Comparison of ENCODE assay signal across 10 mouse cellular contexts in genomic region chr13:42245753-42246409, GRCm38 (mm10). TPM values are rescaled to one million over a fixed set of nuclear protein-coding genes. Genes with fewer than 3 reads are reported as not detected.
DNase-seq lines count a peak whose midpoint lies in the region; ATAC-seq and TF ChIP-seq lines count a peak whose summit lies in the region.
"Had no signal": no experiment of that assay in that cellular context is flagged by ENCODE, and none has a peak within 500 bp of the region (broad histone marks: within the 10 kb centered on the region; RNA-seq: fewer than 3 reads in every experiment).

No protein-coding gene starts in this region.

- no peaks in the 10 kb centered on the region for H3K9me3 ChIP-seq in liver, postnatal 0 days (ENCODE audit: low read length)

- H3K36me3 ChIP-seq in liver, postnatal 0 days (replicated peaks; ENCODE audit: insufficient read depth, low read length) = no peaks in the 10 kb centered on the region

- no peaks in the 10 kb centered on the region for H3K27me3 ChIP-seq in liver, postnatal 0 days (ENCODE audit: insufficient read depth, low read length)

- H3K4me2 ChIP-seq in liver, postnatal 0 days (ENCODE audit: low read depth, low read length) = peak overlapping the region; percentile 48
- H3K4me2 ChIP-seq: lung, embryonic 14.5 days had no signal

- no peak for TF ChIP-seq CTCF in liver, postnatal 0 days (IDR thresholded peaks at IDR 0.05; ENCODE audit: low read depth)

- peak; percentile 62 for DNase-seq in 416B (ENCODE audit: low read depth)
- peak; percentile 64 for DNase-seq in CD4-positive, CD25-positive, alpha-beta regulatory T cell, adult 2 months (ENCODE audit: low read depth, low spot score)
- peak; percentile 22 to 34 for DNase-seq in heart, adult 9 months (ENCODE audit: low spot score in 2 of 2)
- DNase-seq in liver, postnatal 0 days = no peak
- no peak for DNase-seq in embryo, embryonic 11 days
- no peak for DNase-seq in gastrocnemius, postnatal 14 days
- no peak for DNase-seq in embryo, embryonic 9.5 days (ENCODE audit: extremely low spot score)
- no peak for DNase-seq in right cerebral cortex, adult 2 months (ENCODE audit: low spot score in 2 of 2)
- DNase-seq: lung, embryonic 14.5 days had no signal

- WGBS in liver, postnatal 0 days (ENCODE audit: insufficient replicate concordance) = 33% methylated on average over 11 of the region's 11 CpGs

- intact Hi-C loops in gastrocnemius, postnatal 14 days (cut with DNase I; ENCODE audit: low total_unique reads) = loop anchor here (10.0 kb wide), 1 partner anchor 601 kb away; no protein-coding TSS in a partner anchor

- H3K9ac ChIP-seq in liver, postnatal 0 days (replicated peaks) = no peak overlapping the region
- H3K9ac ChIP-seq: lung, embryonic 14.5 days had no signal

- H3K27ac ChIP-seq in liver, postnatal 0 days (ENCODE audit: low read depth) = no peak overlapping the region

- peak overlapping the region; percentile 9 for H3K4me3 ChIP-seq in liver, postnatal 0 days (ENCODE audit: low read depth, low read length)
- H3K4me3 ChIP-seq: myocyte had no signal

- 0 out of 2 replicates have a peak, but pooled peaks have one; percentile 17 for TF ChIP-seq EP300 in liver, postnatal 0 days (IDR thresholded peaks at IDR 0.05; ENCODE audit: low read depth)

- H3K4me1 ChIP-seq in liver, postnatal 0 days (ENCODE audit: insufficient read depth) = peaks cover 7% of the 10 kb centered on the region; the same call in 1 of the 2 replicates

- peak; percentile 29; the same call in 1 of the 2 replicates for ATAC-seq in liver, postnatal 0 days

RNA-seq across cellular contexts. Expression of gene Edn1, which starts 55.4 kb away (rescaled TPM):
- 0.50 and 0.66 TPM in 2 replicates for polyA plus RNA-seq in liver, postnatal 0 days (2015; fragmentation: Nextera tagmentation; extraction: Ambion mirVana)
- total RNA-seq in gastrocnemius, postnatal 14 days (2021) = 1 to 10 TPM; 1.2 to 1.6 TPM

Comparison
In these comparisons a context has a peak if more than half of its experiments do, and no peak if none do; other contexts are left out.
1. DNase-seq: peak in 416B (single experiment), CD4-positive, CD25-positive, alpha-beta regulatory T cell, adult 2 months (single experiment) and heart, adult 9 months (2 of 2); none in liver, postnatal 0 days (single experiment), embryo, embryonic 11 days (single experiment), gastrocnemius, postnatal 14 days (single experiment), embryo, embryonic 9.5 days (single experiment) and right cerebral cortex, adult 2 months (0 of 2).